Mouse (Mus musculus): ENCODE results near the gene Olfr93.
"Not testable (repeated sequence)": the region's sequence is repeated elsewhere in the genome, so short reads cannot be mapped to it uniquely, and the experiment has no call there.

The Olfr93 gene

GRCm38 (mm10) chr17:37161394-37161793 lies at the start of gene Olfr93:
TSS of gene Olfr93 (minus strand) at chr17:37161494.
- no peak for DNase-seq (ENCODE audit: low read depth)

- no peak for DNase-seq (ENCODE audit: low read depth)
Observed at GRCm38 (mm10) chr17:37203917-37204236, 42.6 kb upstream of the Olfr93 start.

- peak; percentile 79 for DNase-seq (ENCODE audit: low read depth)
Observed at GRCm38 (mm10) chr17:37203206-37203916, 42.1 kb upstream of the Olfr93 start.

- DNase-seq (ENCODE audit: low read depth), result no peak
Observed at GRCm38 (mm10) chr17:37200894-37201293, 39.6 kb upstream of the Olfr93 start, which contains the start of gene Olfr94. TSS of gene Olfr94 (minus strand) at chr17:37200994.

- DNase-seq (ENCODE audit: low read depth), result no peak
Observed at GRCm38 (mm10) chr17:37196845-37197724, 35.8 kb upstream of the Olfr93 start.

- no peak for DNase-seq (ENCODE audit: low read depth)
Observed at GRCm38 (mm10) chr17:37194782-37195181, 33.5 kb upstream of the Olfr93 start.

- no peak for DNase-seq (ENCODE audit: low read depth)
Observed at GRCm38 (mm10) chr17:37193656-37194055, 32.4 kb upstream of the Olfr93 start, which contains the start of gene Ubd. TSS of gene Ubd (plus strand) at chr17:37193892.

- DNase-seq (ENCODE audit: low read depth), result no peak
Observed at GRCm38 (mm10) chr17:37193032-37193431, 31.7 kb upstream of the Olfr93 start.

GRCm38 (mm10) chr17:37190711-37191110 lies 29.4 kb upstream of the Olfr93 start:
- DNase-seq (ENCODE audit: low read depth), result peak; percentile 10

GRCm38 (mm10) chr17:37185474-37185873 lies 24.2 kb upstream of the Olfr93 start:
- DNase-seq (ENCODE audit: low read depth), result peak; percentile 18

- not testable (repeated sequence) for DNase-seq (ENCODE audit: low read depth)
Observed at GRCm38 (mm10) chr17:37131366-37131765, 29.9 kb downstream of the Olfr93 start.

GRCm38 (mm10) chr17:37119988-37120387 lies 41.3 kb downstream of the Olfr93 start, which contains the start of gene Olfr92:
TSS of gene Olfr92 (minus strand) at chr17:37120088.
- no peak for DNase-seq (ENCODE audit: low read depth)

GRCm38 (mm10) chr17:37098178-37098577 lies 63.1 kb downstream of the Olfr93 start, which contains the start of gene Olfr91:
TSS of gene Olfr91 (minus strand) at chr17:37098278.
- no peak for DNase-seq (ENCODE audit: low read depth)

- no peak for DNase-seq (ENCODE audit: low read depth)
Observed at GRCm38 (mm10) chr17:37093289-37093688, 68.0 kb downstream of the Olfr93 start.

GRCm38 (mm10) chr17:37092198-37092597 lies 69.1 kb downstream of the Olfr93 start:
- no peak for DNase-seq (ENCODE audit: low read depth)
